Mouse (Mus musculus) neural tube, embryonic 12.5 days (tissue): ENCODE measurements at regions not wholly inside any gene's neighbourhood (a gene's known extent, or its start where the extent isn't known, plus 50 kb on each side); places are given as distances from the start of the nearest gene placed in this dataset.
A peak's percentile ranks its signal among the peaks of the same experiment; 100 is the strongest.

ENCODE experiments used
- ATAC-seq: fragments of 200-750 bp; cut with Nextera tagmentation; 2 replicates; pipeline ENCODE4 v1.8.0; 2017; ENCODE audit warnings: low read depth, mild to moderate bottlenecking, moderate TSS enrichment, moderate library complexity; ENCODE audit not compliant: low FRiP score
- H3K27ac ChIP-seq: fragments of 300-500 bp; sonication (generic); 2 replicates; pipeline ENCODE4 v1.5.1; 2016
- H3K27me3 ChIP-seq: fragments of 300-500 bp; sonication (generic); replicated peaks from 2 replicates; pipeline ENCODE4 v1.6.1; 2016; ENCODE audit warnings: mild to moderate bottlenecking
- H3K36me3 ChIP-seq: fragments of 300-500 bp; sonication (generic); 2 replicates; pipeline ENCODE4 v1.6.1; 2016; ENCODE audit warnings: mild to moderate bottlenecking
- H3K4me1 ChIP-seq: fragments of 300-500 bp; sonication (generic); 2 replicates; pipeline ENCODE4 v1.6.1; 2016
- H3K4me2 ChIP-seq: fragments of 300-500 bp; sonication (generic); replicated peaks from 2 replicates; pipeline ENCODE4 v1.6.1; 2016; ENCODE audit warnings: mild to moderate bottlenecking
- H3K4me3 ChIP-seq: fragments of 300-500 bp; sonication (generic); 2 replicates; pipeline ENCODE4 v1.5.1; 2016
- H3K9ac ChIP-seq: fragments of 300-500 bp; sonication (generic); 2 replicates; pipeline ENCODE4 v1.6.1; 2016; ENCODE audit warnings: mild to moderate bottlenecking
- H3K9me3 ChIP-seq: fragments of 300-500 bp; sonication (generic); 2 replicates; pipeline ENCODE4 v1.6.1; 2016; ENCODE audit warnings: mild to moderate bottlenecking
- WGBS: fragments of 180-500 bp; shearing (Covaris S2); methylation state at CpG from one replicate; pipeline ENCODE4 v1.1.7; 2016; 5-methylcytosine and 5-hydroxymethylcytosine counted together

GRCm38 (mm10) chr14:102250076-102250475, 520.3 kb downstream of the Lmo7 start:
- no peak for ATAC-seq
- Histone ChIP-seq H3K9ac (no peak overlapping the region), H3K36me3 (no peaks in the 10 kb centered on the region), H3K4me3 (no peak overlapping the region), H3K9me3 (no peaks in the 10 kb centered on the region), H3K4me1 (no peaks in the 10 kb centered on the region), H3K27me3 (no peaks in the 10 kb centered on the region), H3K27ac (no peak overlapping the region), H3K4me2 (no peak overlapping the region)
- WGBS: 63% methylated on average over 5 of the region's 5 CpGs

GRCm38 (mm10) chr14:102248581-102248980, 518.8 kb downstream of the Lmo7 start:
- 87% methylated on average over 2 of the region's 2 CpGs for WGBS
- no peak overlapping the region for H3K9ac ChIP-seq
- no peaks in the 10 kb centered on the region for H3K9me3 ChIP-seq
- no peak overlapping the region for H3K4me2 ChIP-seq
- no peak overlapping the region for H3K4me3 ChIP-seq
- no peak overlapping the region for H3K27ac ChIP-seq
- no peak for ATAC-seq
- no peaks in the 10 kb centered on the region for H3K27me3 ChIP-seq
- H3K4me1 ChIP-seq: no peaks in the 10 kb centered on the region
- no peaks in the 10 kb centered on the region for H3K36me3 ChIP-seq

GRCm38 (mm10) chr14:102248023-102248422, 518.3 kb downstream of the Lmo7 start:
- Histone ChIP-seq H3K27me3 (no peaks in the 10 kb centered on the region), H3K4me3 (no peak overlapping the region), H3K4me1 (no peaks in the 10 kb centered on the region), H3K9ac (no peak overlapping the region), H3K9me3 (no peaks in the 10 kb centered on the region), H3K27ac (no peak overlapping the region), H3K36me3 (no peaks in the 10 kb centered on the region), H3K4me2 (no peak overlapping the region)
- ATAC-seq: no peak
- WGBS: 80% methylated on average over 5 of the region's 5 CpGs

GRCm38 (mm10) chr14:102243806-102244536, 514.2 kb downstream of the Lmo7 start:
- 63% methylated on average over 4 of the region's 4 CpGs for WGBS
- Histone ChIP-seq H3K27me3 (no peaks in the 10 kb centered on the region), H3K36me3 (no peaks in the 10 kb centered on the region), H3K9me3 (no peaks in the 10 kb centered on the region), H3K4me2 (no peak overlapping the region), H3K4me3 (no peak overlapping the region), H3K4me1 (no peaks in the 10 kb centered on the region), H3K27ac (no peak overlapping the region), H3K9ac (no peak overlapping the region)
- no peak for ATAC-seq

- Histone ChIP-seq H3K4me1 (peaks cover 2% of the 10 kb centered on the region; the same call in 1 of the 2 replicates), H3K4me2 (no peak overlapping the region), H3K36me3 (no peaks in the 10 kb centered on the region), H3K9me3 (no peaks in the 10 kb centered on the region), H3K4me3 (no peak overlapping the region), H3K9ac (no peak overlapping the region), H3K27me3 (no peaks in the 10 kb centered on the region), H3K27ac (no peak overlapping the region)
- ATAC-seq: peak; percentile 85
- 55% methylated on average over 7 of the region's 7 CpGs for WGBS
These were observed 487.0 kb downstream of the Lmo7 start for GRCm38 (mm10) chr14:102216581-102217368.

- Histone ChIP-seq H3K9ac (no peak overlapping the region), H3K27ac (no peak overlapping the region), H3K27me3 (no peaks in the 10 kb centered on the region), H3K4me1 (peaks cover 2% of the 10 kb centered on the region; the same call in 1 of the 2 replicates), H3K4me2 (no peak overlapping the region), H3K4me3 (no peak overlapping the region), H3K9me3 (no peaks in the 10 kb centered on the region), H3K36me3 (no peaks in the 10 kb centered on the region)
- 63% methylated on average over 3 of the region's 4 CpGs for WGBS
- ATAC-seq: no peak
These were observed 485.7 kb downstream of the Lmo7 start for GRCm38 (mm10) chr14:102215267-102215964.

- no peak overlapping the region for H3K4me3 ChIP-seq
- no peak for ATAC-seq
- 96% methylated on average over 2 of the region's 2 CpGs for WGBS
- no peaks in the 10 kb centered on the region for H3K36me3 ChIP-seq
- no peak overlapping the region for H3K9ac ChIP-seq
- no peaks in the 10 kb centered on the region for H3K9me3 ChIP-seq
- no peaks in the 10 kb centered on the region for H3K27me3 ChIP-seq
- H3K4me1 ChIP-seq: peaks cover 2% of the 10 kb centered on the region; the same call in 1 of the 2 replicates
- no peak overlapping the region for H3K4me2 ChIP-seq
- no peak overlapping the region for H3K27ac ChIP-seq
These were observed 482.3 kb downstream of the Lmo7 start for GRCm38 (mm10) chr14:102212079-102212478.

GRCm38 (mm10) chr14:102204881-102205671, 475.3 kb downstream of the Lmo7 start:
- 84% methylated on average over 10 of the region's 10 CpGs for whole genome bisulfite sequencing
- Histone ChIP-seq H3K4me1 (no peaks in the 10 kb centered on the region), H3K4me3 (no peak overlapping the region), H3K9me3 (no peaks in the 10 kb centered on the region), H3K36me3 (no peaks in the 10 kb centered on the region), H3K4me2 (no peak overlapping the region), H3K9ac (no peak overlapping the region), H3K27me3 (no peaks in the 10 kb centered on the region), H3K27ac (no peak overlapping the region)
- ATAC-seq: no peak

GRCm38 (mm10) chr14:102199430-102199829, 469.7 kb downstream of the Lmo7 start:
- no peaks in the 10 kb centered on the region for H3K9me3 ChIP-seq
- no peaks in the 10 kb centered on the region for H3K36me3 ChIP-seq
- no peak overlapping the region for H3K4me2 ChIP-seq
- no peak overlapping the region for H3K9ac ChIP-seq
- H3K27ac ChIP-seq: no peak overlapping the region
- ATAC-seq: no peak
- no peaks in the 10 kb centered on the region for H3K27me3 ChIP-seq
- no peak overlapping the region for H3K4me3 ChIP-seq
- 90% methylated on average over 6 of the region's 6 CpGs for WGBS
- H3K4me1 ChIP-seq: no peaks in the 10 kb centered on the region

- H3K4me1 ChIP-seq: no peaks in the 10 kb centered on the region
- no peak for ATAC-seq
- no peak overlapping the region for H3K9ac ChIP-seq
- H3K27ac ChIP-seq: no peak overlapping the region
- no peaks in the 10 kb centered on the region for H3K36me3 ChIP-seq
- no peak overlapping the region for H3K4me3 ChIP-seq
- no peaks in the 10 kb centered on the region for H3K9me3 ChIP-seq
- 66% methylated on average over 1 of the region's 1 CpGs for WGBS
- H3K4me2 ChIP-seq: no peak overlapping the region
- H3K27me3 ChIP-seq: no peaks in the 10 kb centered on the region
These were observed 461.0 kb downstream of the Lmo7 start for GRCm38 (mm10) chr14:102190786-102191185.

GRCm38 (mm10) chr14:102181269-102181668, 451.5 kb downstream of the Lmo7 start:
- no peaks in the 10 kb centered on the region for H3K27me3 ChIP-seq

GRCm38 (mm10) chr14:102171775-102172174, 442.0 kb downstream of the Lmo7 start:
- Histone ChIP-seq H3K9me3 (no peaks in the 10 kb centered on the region), H3K9ac (no peak overlapping the region), H3K36me3 (no peaks in the 10 kb centered on the region), H3K4me1 (no peaks in the 10 kb centered on the region), H3K4me3 (no peak overlapping the region), H3K27ac (no peak overlapping the region), H3K4me2 (no peak overlapping the region), H3K27me3 (no peaks in the 10 kb centered on the region)
- WGBS: 83% methylated on average over 2 of the region's 2 CpGs
- ATAC-seq: no peak

More at GRCm38 (mm10) chr14:102181269-102181668, 451.5 kb downstream of the Lmo7 start:
- Histone ChIP-seq H3K4me1 (no peaks in the 10 kb centered on the region), H3K4me3 (no peak overlapping the region), H3K4me2 (no peak overlapping the region), H3K9me3 (no peaks in the 10 kb centered on the region), H3K36me3 (no peaks in the 10 kb centered on the region), H3K27ac (no peak overlapping the region), H3K9ac (no peak overlapping the region)
- ATAC-seq: no peak
- WGBS: 88% methylated on average over 3 of the region's 3 CpGs
